Mouse (Mus musculus): ENCODE results near the gene Knstrn. TPM values are rescaled to one million over a fixed set of nuclear protein-coding genes. Genes with fewer than 3 reads are reported as not detected.

The Knstrn gene
- polyA plus RNA-seq, 1 experiment from 2014 or later: 7.2 TPM

DNA sequence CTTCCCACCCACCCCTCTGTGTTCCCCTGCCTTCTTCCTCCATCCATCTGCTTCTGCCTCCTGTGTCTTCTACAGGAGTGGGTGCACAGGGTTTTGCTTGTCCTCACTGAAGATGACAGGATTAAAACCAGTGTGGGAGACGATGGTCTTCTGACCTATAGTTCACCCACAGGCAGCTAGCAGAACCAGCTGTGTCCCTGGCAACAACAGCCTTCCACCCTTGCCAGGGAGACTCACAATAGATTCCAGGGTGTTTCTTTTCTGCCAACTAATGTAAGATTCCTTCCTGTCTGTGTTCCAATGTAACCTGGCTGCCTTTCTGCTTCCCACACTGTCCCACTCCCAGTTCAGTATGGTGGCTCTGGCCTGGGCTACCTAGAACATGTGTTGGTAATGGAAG is 57.2 kb downstream of the Knstrn start:
- no peak for ATAC-seq (ENCODE audit: low read depth)
- Histone ChIP-seq H3K4me3 (ENCODE audit: low read depth, low read length) (no peak overlapping the region), H3K9ac (replicated peaks; ENCODE audit: low read depth, low read length) (no peak overlapping the region), H3K27me3 (ENCODE audit: control insufficient read depth, insufficient read depth, low read length) (no peaks in the 10 kb centered on the region), H3K4me1 (ENCODE audit: control insufficient read depth, insufficient read depth, low read length) (no peaks in the 10 kb centered on the region), H3K36me3 (ENCODE audit: control insufficient read depth, insufficient read depth, low read length) (no peaks in the 10 kb centered on the region; the same call in 1 of the 2 replicates), H3K27ac (ENCODE audit: low read depth, low read length) (no peak overlapping the region), H3K9me3 (ENCODE audit: control insufficient read depth, low read length) (no peaks in the 10 kb centered on the region), H3K4me2 (ENCODE audit: low read depth, low read length) (no peak overlapping the region)
- WGBS: 94% methylated on average over 1 of the region's 1 CpGs

DNA sequence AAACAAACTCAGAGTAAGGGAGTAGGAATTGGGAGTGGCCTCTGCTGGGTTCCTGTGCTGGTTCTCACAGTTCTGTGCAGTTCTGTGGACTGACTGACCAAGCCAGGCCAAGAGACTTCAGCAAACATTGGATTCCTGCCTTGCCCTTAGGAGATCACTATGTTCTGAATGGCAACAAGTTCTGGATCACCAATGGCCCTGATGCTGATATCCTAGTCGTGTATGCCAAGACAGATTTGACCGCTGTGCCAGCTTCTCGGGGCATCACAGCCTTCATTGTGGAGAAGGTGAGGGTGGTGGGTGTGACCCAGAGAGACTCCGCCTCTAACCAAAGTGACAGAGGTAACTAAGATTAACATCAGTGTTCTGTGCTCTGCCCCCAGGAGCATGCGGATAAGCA is 59.2 kb downstream of the Knstrn start:
- H3K27ac ChIP-seq (ENCODE audit: low read depth, low read length): no peak overlapping the region
- no peak overlapping the region for H3K9ac ChIP-seq (replicated peaks; ENCODE audit: low read depth, low read length)
- no peaks in the 10 kb centered on the region for H3K27me3 ChIP-seq (ENCODE audit: control insufficient read depth, insufficient read depth, low read length)
- H3K4me2 ChIP-seq (ENCODE audit: low read depth, low read length): no peak overlapping the region
- ATAC-seq (ENCODE audit: low read depth): no peak
- no peaks in the 10 kb centered on the region for H3K9me3 ChIP-seq (ENCODE audit: control insufficient read depth, low read length)
- H3K4me3 ChIP-seq (ENCODE audit: low read depth, low read length): no peak overlapping the region
- no peaks in the 10 kb centered on the region; the same call in 1 of the 2 replicates for H3K36me3 ChIP-seq (ENCODE audit: control insufficient read depth, insufficient read depth, low read length)
- WGBS: 92% methylated on average over 5 of the region's 5 CpGs
- no peaks in the 10 kb centered on the region for H3K4me1 ChIP-seq (ENCODE audit: control insufficient read depth, insufficient read depth, low read length)

DNA sequence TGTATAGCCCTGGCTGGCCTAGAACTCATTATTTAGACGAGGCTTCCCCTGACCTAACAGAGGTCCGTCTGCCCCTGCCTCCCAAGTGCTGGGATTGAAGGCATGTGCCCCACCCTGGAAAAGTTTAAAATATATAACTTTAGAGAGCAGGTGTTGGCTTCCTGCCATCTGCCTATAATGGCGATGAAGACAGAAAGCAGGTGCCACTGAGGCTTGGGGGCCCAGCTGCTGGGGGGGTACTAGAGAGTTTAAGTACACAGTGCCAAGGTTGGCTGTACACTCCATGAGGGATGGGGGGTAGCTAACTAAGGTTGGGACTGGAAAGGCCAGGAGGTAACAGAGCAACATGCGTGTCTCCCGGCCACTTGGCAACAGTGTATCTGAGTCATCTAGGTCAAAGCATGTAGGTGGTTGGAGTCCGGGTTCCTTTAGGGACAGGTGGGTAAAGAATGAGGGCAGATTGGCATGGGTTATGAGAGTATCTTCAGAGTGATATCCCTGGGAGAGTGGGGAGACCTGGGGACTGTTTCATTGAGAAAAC is 60.2 kb downstream of the Knstrn start:
- H3K27me3 ChIP-seq (ENCODE audit: control insufficient read depth, insufficient read depth, low read length): no peaks in the 10 kb centered on the region
- ATAC-seq (ENCODE audit: low read depth): no peak
- no peaks in the 10 kb centered on the region; the same call in 1 of the 2 replicates for H3K36me3 ChIP-seq (ENCODE audit: control insufficient read depth, insufficient read depth, low read length)
- no peak overlapping the region for H3K27ac ChIP-seq (ENCODE audit: low read depth, low read length)
- H3K9ac ChIP-seq (replicated peaks; ENCODE audit: low read depth, low read length): no peak overlapping the region
- no peaks in the 10 kb centered on the region for H3K4me1 ChIP-seq (ENCODE audit: control insufficient read depth, insufficient read depth, low read length)
- 82% methylated on average over 6 of the region's 6 CpGs for WGBS
- H3K9me3 ChIP-seq (ENCODE audit: control insufficient read depth, low read length): no peaks in the 10 kb centered on the region
- no peak overlapping the region for H3K4me2 ChIP-seq (ENCODE audit: low read depth, low read length)
- no peak overlapping the region for H3K4me3 ChIP-seq (ENCODE audit: low read depth, low read length)

DNA sequence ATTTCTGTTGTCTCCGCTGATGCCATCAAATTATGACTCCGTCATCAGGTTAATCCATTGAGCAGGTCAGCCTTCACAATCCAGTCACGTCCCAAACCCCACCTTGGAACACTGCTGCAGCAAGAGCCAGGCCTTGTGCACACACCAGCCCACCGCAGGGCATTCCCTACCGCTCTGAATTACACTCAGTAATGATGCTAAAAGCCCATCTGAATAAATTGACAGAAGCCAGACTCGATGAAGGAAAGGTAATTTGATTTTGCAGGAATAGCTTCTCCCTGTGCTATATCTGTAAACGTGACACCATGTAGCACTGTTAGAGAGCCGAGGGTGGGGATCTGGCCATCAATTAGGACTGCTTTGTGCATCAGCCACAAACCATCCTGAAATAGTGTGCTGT is 61.5 kb downstream of the Knstrn start:
- no peaks in the 10 kb centered on the region for H3K4me1 ChIP-seq (ENCODE audit: control insufficient read depth, insufficient read depth, low read length)
- 92% methylated on average over 8 of the region's 8 CpGs for WGBS
- H3K9me3 ChIP-seq (ENCODE audit: control insufficient read depth, low read length): no peaks in the 10 kb centered on the region
- no peaks in the 10 kb centered on the region for H3K27me3 ChIP-seq (ENCODE audit: control insufficient read depth, insufficient read depth, low read length)
- no peak overlapping the region for H3K4me2 ChIP-seq (ENCODE audit: low read depth, low read length)
- H3K9ac ChIP-seq (replicated peaks; ENCODE audit: low read depth, low read length): no peak overlapping the region
- no peak overlapping the region for H3K27ac ChIP-seq (ENCODE audit: low read depth, low read length)
- H3K4me3 ChIP-seq (ENCODE audit: low read depth, low read length): no peak overlapping the region
- ATAC-seq (ENCODE audit: low read depth): no peak
- H3K36me3 ChIP-seq (ENCODE audit: control insufficient read depth, insufficient read depth, low read length): no peaks in the 10 kb centered on the region; the same call in 1 of the 2 replicates

DNA sequence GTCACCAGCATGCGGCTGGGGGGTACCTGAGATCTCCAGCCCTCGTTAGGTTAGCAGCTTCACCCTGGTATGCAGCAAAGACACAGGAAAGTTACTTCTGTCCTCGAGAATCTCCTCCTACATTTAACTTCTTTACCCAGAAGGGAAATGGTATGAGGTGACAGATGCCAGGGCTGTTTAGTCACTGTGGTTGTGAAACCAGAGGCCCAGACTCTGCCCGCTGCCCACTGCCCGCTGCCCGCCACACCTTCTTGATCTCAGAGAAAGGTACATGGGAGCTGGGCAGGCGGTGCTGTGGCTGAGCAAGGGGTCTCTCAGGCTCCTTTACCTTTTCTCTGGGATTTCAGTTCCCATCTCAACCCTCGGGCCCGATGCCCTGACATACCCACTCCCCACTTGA is 62.6 kb downstream of the Knstrn start:
- WGBS: 96% methylated on average over 9 of the region's 9 CpGs
- H3K4me2 ChIP-seq (ENCODE audit: low read depth, low read length): no peak overlapping the region
- H3K4me1 ChIP-seq (ENCODE audit: control insufficient read depth, insufficient read depth, low read length): no peaks in the 10 kb centered on the region
- no peak overlapping the region for H3K4me3 ChIP-seq (ENCODE audit: low read depth, low read length)
- no peaks in the 10 kb centered on the region for H3K27me3 ChIP-seq (ENCODE audit: control insufficient read depth, insufficient read depth, low read length)
- no peaks in the 10 kb centered on the region for H3K9me3 ChIP-seq (ENCODE audit: control insufficient read depth, low read length)
- H3K27ac ChIP-seq (ENCODE audit: low read depth, low read length): no peak overlapping the region
- H3K9ac ChIP-seq (replicated peaks; ENCODE audit: low read depth, low read length): no peak overlapping the region
- H3K36me3 ChIP-seq (ENCODE audit: control insufficient read depth, insufficient read depth, low read length): no peaks in the 10 kb centered on the region; the same call in 1 of the 2 replicates
- ATAC-seq (ENCODE audit: low read depth): no peak

DNA sequence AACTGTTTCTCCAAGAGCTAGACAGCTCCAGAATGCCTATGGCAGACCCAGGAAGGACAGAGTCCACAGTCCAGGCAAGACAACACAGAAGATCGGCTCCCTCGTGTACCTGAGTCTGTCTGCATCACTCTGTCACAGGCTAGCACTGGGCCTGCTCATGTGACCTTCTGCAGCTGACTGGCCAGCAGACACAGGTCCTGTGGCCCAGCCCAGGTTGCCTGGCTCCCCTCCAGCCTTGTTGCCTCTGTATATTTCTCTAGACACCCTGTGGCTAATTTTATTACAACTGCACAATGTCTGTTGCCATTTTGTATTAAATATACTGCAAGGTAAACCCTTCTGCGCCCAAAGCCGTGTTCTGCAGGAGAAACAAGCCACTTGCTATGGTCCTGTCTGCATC is 67.2 kb downstream of the Knstrn start:
- ATAC-seq (ENCODE audit: low read depth): no peak
- no peak overlapping the region for H3K27ac ChIP-seq (ENCODE audit: low read depth, low read length)
- H3K36me3 ChIP-seq (ENCODE audit: control insufficient read depth, insufficient read depth, low read length): no peaks in the 10 kb centered on the region
- WGBS: 87% methylated on average over 4 of the region's 4 CpGs
- H3K4me1 ChIP-seq (ENCODE audit: control insufficient read depth, insufficient read depth, low read length): no peaks in the 10 kb centered on the region; the same call in 1 of the 2 replicates
- H3K27me3 ChIP-seq (ENCODE audit: control insufficient read depth, insufficient read depth, low read length): no peaks in the 10 kb centered on the region
- H3K9ac ChIP-seq (replicated peaks; ENCODE audit: low read depth, low read length): no peak overlapping the region
- H3K4me2 ChIP-seq (ENCODE audit: low read depth, low read length): no peak overlapping the region
- no peaks in the 10 kb centered on the region for H3K9me3 ChIP-seq (ENCODE audit: control insufficient read depth, low read length)
- no peak overlapping the region for H3K4me3 ChIP-seq (ENCODE audit: low read depth, low read length)

DNA sequence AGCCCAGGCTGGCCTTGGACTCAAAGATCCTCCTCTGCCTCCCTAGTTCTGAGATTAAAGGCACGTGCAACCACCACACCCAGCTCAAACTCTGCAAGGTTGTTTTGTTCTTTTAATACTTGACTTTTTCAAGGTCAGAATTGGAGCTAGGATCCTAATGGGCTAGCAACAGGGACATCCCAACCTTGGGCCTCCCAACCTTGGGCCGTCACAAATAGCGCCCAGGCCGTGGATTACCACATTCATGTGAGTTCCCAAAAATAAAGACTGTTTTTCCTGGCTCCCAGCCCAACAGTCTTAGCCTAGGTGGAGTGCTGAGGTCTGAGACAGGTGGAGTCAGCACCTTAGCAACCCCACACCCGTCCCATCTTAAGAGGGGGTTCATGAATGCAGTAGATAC is 68.2 kb downstream of the Knstrn start:
- Histone ChIP-seq H3K9me3 (ENCODE audit: control insufficient read depth, low read length) (no peaks in the 10 kb centered on the region), H3K9ac (replicated peaks; ENCODE audit: low read depth, low read length) (no peak overlapping the region), H3K36me3 (ENCODE audit: control insufficient read depth, insufficient read depth, low read length) (no peaks in the 10 kb centered on the region), H3K27me3 (ENCODE audit: control insufficient read depth, insufficient read depth, low read length) (no peaks in the 10 kb centered on the region), H3K4me3 (ENCODE audit: low read depth, low read length) (no peak overlapping the region), H3K4me2 (ENCODE audit: low read depth, low read length) (no peak overlapping the region), H3K4me1 (ENCODE audit: control insufficient read depth, insufficient read depth, low read length) (no peaks in the 10 kb centered on the region; the same call in 1 of the 2 replicates), H3K27ac (ENCODE audit: low read depth, low read length) (no peak overlapping the region)
- 87% methylated on average over 5 of the region's 5 CpGs for WGBS
- ATAC-seq (ENCODE audit: low read depth): no peak

DNA sequence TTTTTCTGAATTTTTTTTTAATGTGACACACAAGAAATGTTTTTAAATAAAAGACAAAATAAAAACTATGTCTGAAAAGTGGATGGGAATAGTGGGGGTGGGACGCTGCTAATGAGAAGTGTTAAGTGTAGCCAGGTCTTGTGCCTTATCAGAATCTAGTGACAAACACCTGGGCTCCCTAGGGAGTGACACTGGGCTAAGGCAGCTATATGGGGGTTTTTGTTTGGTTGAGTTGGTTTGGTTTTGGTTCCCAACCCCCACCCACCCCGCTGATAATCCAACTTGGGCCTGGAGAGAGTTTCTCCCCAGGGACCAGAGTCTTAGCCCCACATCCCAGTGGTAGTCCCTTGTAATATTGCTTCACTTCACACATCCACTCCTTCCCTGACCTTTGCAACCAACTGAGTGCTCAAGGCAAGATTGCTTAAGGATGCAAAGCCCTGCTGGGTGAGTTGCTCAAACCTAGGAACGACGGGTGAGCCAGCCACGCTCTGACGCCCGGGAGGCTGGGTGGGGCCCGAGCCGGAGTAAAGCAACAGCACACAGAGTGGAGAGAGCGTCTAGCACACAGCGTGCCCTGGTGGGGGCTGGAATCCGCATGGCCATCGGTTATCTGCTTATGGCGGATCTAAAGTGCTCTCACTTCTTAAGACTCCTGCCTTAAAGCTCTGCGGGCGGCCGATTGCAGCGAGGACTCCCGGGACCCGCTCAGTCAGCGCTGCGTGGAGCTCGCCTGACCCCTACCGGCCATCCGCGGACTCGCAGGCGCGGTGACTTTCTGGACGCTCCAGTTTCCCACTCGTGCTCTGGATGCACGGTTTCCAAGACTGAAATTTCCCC is 69.3 kb downstream of the Knstrn start:
- Histone ChIP-seq H3K4me1 (ENCODE audit: control insufficient read depth, insufficient read depth, low read length) (no peaks in the 10 kb centered on the region; the same call in 1 of the 2 replicates), H3K36me3 (ENCODE audit: control insufficient read depth, insufficient read depth, low read length) (no peaks in the 10 kb centered on the region), H3K27me3 (ENCODE audit: control insufficient read depth, insufficient read depth, low read length) (no peaks in the 10 kb centered on the region), H3K9ac (replicated peaks; ENCODE audit: low read depth, low read length) (peak overlapping the region; percentile 42; the same call in 1 of the 2 replicates), H3K27ac (ENCODE audit: low read depth, low read length) (no peak overlapping the region), H3K9me3 (ENCODE audit: control insufficient read depth, low read length) (no peaks in the 10 kb centered on the region), H3K4me3 (ENCODE audit: low read depth, low read length) (peak overlapping the region; percentile 31), H3K4me2 (ENCODE audit: low read depth, low read length) (peak overlapping the region; percentile 75)
- WGBS: 3% methylated on average over 32 of the region's 32 CpGs
- ATAC-seq (ENCODE audit: low read depth): peak; percentile 82

DNA sequence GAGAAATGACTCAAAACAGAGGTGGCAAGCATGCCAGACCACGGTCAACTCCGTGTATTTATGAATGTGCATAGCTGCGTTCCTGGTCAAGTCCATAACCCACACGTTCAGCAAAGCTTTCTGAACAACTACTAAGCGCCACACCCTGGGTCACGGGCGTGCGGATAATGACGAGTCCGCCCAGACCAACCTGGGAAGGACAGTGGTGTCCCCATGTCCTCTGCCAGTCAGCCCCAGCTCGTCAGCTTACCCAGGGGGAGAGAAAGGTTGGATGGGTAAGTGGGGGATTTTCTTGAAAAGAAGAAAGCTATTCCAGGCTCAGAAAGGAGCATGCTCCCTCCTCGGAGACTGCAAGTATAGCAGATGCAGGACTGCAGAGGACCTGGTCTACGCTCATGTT is 73.6 kb downstream of the Knstrn start:
- H3K36me3 ChIP-seq (ENCODE audit: control insufficient read depth, insufficient read depth, low read length): no peaks in the 10 kb centered on the region
- H3K27ac ChIP-seq (ENCODE audit: low read depth, low read length): no peak overlapping the region
- H3K4me3 ChIP-seq (ENCODE audit: low read depth, low read length): no peak overlapping the region
- no peak overlapping the region for H3K9ac ChIP-seq (replicated peaks; ENCODE audit: low read depth, low read length)
- 74% methylated on average over 13 of the region's 13 CpGs for WGBS
- H3K9me3 ChIP-seq (ENCODE audit: control insufficient read depth, low read length): no peaks in the 10 kb centered on the region
- H3K4me2 ChIP-seq (ENCODE audit: low read depth, low read length): no peak overlapping the region
- no peaks in the 10 kb centered on the region for H3K27me3 ChIP-seq (ENCODE audit: control insufficient read depth, insufficient read depth, low read length)
- H3K4me1 ChIP-seq (ENCODE audit: control insufficient read depth, insufficient read depth, low read length): no peaks in the 10 kb centered on the region; the same call in 1 of the 2 replicates
- no peak for ATAC-seq (ENCODE audit: low read depth)

All from neural tube, embryonic 14.5 days (tissue).